Mouse (Mus musculus): ENCODE measurements around the gene Fam49a. TPM values are rescaled to one million over a fixed set of nuclear protein-coding genes. Genes with fewer than 3 reads are reported as not detected.

Fam49a gene
- polyA plus RNA-seq, 1 experiment, result 10.4 TPM

GRCm38 (mm10) chr12:12337378-12337777 is 75.4 kb downstream of the Fam49a start:
- whole genome bisulfite sequencing, result 92% methylated on average over 6 of the region's 6 CpGs
- Histone ChIP-seq H3K4me3 (replicated peaks; ENCODE audit: extremely low read depth, low read depth, low read length) (no peak overlapping the region), H3K4me1 (ENCODE audit: control insufficient read depth, insufficient read depth, low read length) (no peaks in the 10 kb centered on the region; the same call in 1 of the 2 replicates)
- no peak for DNase-seq
- TF ChIP-seq CTCF (IDR thresholded peaks at IDR 0.05; ENCODE audit: insufficient read depth, low read length) (no peak), POLR2A (IDR thresholded peaks at IDR 0.05; ENCODE audit: borderline replicate concordance, extremely low read depth, low read depth, low read length) (no peak)

DNA sequence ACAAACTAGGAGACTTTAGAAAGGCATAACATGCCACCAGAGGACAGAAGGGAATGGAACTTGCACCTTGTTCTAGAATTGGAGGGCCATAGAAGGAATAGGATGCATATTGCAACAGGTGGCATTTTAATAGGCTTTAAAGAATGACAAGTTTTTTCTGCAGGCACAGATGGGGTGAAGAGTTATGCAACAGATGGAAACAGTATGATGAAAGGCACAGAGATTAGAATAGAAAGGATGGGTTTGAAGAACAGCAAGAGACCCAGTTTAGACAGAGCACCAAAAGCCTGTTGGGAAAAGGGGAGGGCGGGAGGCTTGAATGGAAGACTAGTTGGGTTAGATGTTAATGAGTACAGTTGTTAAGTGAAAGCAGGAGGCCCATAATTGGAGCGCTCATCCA is 81.4 kb downstream of the Fam49a start:
- DNase-seq, result no peak
- Histone ChIP-seq H3K4me1 (ENCODE audit: control insufficient read depth, insufficient read depth, low read length) (no peaks in the 10 kb centered on the region), H3K4me3 (replicated peaks; ENCODE audit: extremely low read depth, low read depth, low read length) (no peak overlapping the region)
- WGBS, result 97% methylated on average over 2 of the region's 2 CpGs
- TF ChIP-seq CTCF (IDR thresholded peaks at IDR 0.05; ENCODE audit: insufficient read depth, low read length) (no peak), POLR2A (IDR thresholded peaks at IDR 0.05; ENCODE audit: borderline replicate concordance, extremely low read depth, low read depth, low read length) (no peak)

- WGBS, result 90% methylated on average over 2 of the region's 2 CpGs
- Histone ChIP-seq H3K4me1 (ENCODE audit: control insufficient read depth, insufficient read depth, low read length) (peaks cover 12% of the 10 kb centered on the region; the same call in 1 of the 2 replicates), H3K4me3 (replicated peaks; ENCODE audit: extremely low read depth, low read depth, low read length) (no peak overlapping the region)
- no peak for TF ChIP-seq POLR2A (IDR thresholded peaks at IDR 0.05; ENCODE audit: borderline replicate concordance, extremely low read depth, low read depth, low read length)
- no peak for TF ChIP-seq CTCF (IDR thresholded peaks at IDR 0.05; ENCODE audit: insufficient read depth, low read length)
- DNase-seq, result no peak
These were observed 86.7 kb downstream of the Fam49a start for GRCm38 (mm10) chr12:12348625-12349024.

GRCm38 (mm10) chr12:12349645-12350288 is 87.8 kb downstream of the Fam49a start:
- no peak for DNase-seq
- WGBS, result 66% methylated on average over 6 of the region's 6 CpGs
- no peak overlapping the region for H3K4me3 ChIP-seq (replicated peaks; ENCODE audit: extremely low read depth, low read depth, low read length)
- peaks cover 14% of the 10 kb centered on the region for H3K4me1 ChIP-seq (ENCODE audit: control insufficient read depth, insufficient read depth, low read length)
- TF ChIP-seq CTCF (IDR thresholded peaks at IDR 0.05; ENCODE audit: insufficient read depth, low read length), result peak; percentile 31
- TF ChIP-seq POLR2A (IDR thresholded peaks at IDR 0.05; ENCODE audit: borderline replicate concordance, extremely low read depth, low read depth, low read length), result no peak

DNA sequence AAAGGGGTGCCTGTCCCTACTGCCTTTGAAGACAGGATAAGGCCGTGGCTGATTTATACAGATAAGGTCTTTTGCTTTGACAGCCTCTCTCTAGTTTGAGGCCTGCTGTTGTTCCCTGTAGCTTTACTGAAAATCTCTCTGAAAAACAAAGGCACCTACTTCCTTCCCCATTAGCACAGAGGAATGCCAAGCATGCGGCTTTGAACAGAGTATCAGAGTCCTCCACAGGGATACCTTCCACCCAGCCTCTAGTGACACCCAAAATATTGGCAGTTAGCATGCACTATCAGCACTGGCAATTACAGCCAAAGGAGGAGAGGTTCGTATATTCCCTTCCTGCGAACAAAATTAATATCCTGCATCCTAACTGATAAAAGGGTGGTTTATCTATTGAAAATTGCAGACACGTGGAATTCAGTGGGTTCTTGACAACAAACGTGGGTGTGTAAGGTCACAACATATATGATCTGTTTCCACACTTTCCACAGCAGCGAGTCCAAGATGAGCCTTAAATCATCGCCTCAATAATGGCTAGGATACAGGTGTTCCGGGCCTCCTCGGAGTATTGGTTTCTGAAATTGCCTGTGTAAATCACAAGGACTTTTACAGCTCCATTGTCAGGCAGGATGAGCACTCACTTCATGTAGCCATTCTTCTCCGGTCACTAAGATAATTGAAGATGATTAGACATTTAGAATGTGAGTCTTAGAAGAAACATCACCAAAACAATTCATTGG is 90.0 kb downstream of the Fam49a start:
- H3K4me1 ChIP-seq (ENCODE audit: control insufficient read depth, insufficient read depth, low read length), result peaks cover 14% of the 10 kb centered on the region
- TF ChIP-seq POLR2A (IDR thresholded peaks at IDR 0.05; ENCODE audit: borderline replicate concordance, extremely low read depth, low read depth, low read length) (no peak), CTCF (IDR thresholded peaks at IDR 0.05; ENCODE audit: insufficient read depth, low read length) (no peak)
- no peak for DNase-seq
- no peak overlapping the region for H3K4me3 ChIP-seq (replicated peaks; ENCODE audit: extremely low read depth, low read depth, low read length)
- WGBS, result 59% methylated on average over 11 of the region's 11 CpGs

DNA sequence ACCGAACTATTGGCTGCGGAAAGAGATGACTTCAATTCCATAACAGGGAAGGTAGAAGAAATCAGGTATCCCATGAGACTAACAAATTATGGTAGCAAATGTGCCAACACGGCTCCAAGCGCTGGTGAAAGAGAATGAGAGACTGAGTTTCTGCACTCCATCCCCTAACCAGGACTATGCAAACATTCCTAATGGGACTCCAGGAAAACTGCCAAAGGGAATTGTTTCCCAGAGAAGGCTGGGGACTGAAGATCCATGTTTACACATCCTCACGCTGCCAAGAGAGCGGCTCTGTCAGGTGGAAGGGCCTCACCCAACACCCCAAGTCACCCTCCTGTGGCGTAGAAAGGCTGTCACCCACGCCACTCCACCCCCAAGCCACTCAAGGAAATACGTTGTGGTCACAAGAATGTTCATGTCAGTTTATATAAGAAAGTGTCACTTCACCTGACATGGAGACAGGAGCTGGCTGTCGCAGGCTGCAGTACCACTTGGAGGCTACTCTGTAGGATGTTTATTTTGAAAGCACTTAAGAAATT is 92.2 kb downstream of the Fam49a start:
- 28% methylated on average over 10 of the region's 10 CpGs for WGBS
- peak; percentile 12 for DNase-seq
- TF ChIP-seq CTCF (IDR thresholded peaks at IDR 0.05; ENCODE audit: insufficient read depth, low read length) (no peak), POLR2A (IDR thresholded peaks at IDR 0.05; ENCODE audit: borderline replicate concordance, extremely low read depth, low read depth, low read length) (no peak)
- Histone ChIP-seq H3K4me3 (replicated peaks; ENCODE audit: extremely low read depth, low read depth, low read length) (no peak overlapping the region), H3K4me1 (ENCODE audit: control insufficient read depth, insufficient read depth, low read length) (peaks cover 14% of the 10 kb centered on the region)

DNA sequence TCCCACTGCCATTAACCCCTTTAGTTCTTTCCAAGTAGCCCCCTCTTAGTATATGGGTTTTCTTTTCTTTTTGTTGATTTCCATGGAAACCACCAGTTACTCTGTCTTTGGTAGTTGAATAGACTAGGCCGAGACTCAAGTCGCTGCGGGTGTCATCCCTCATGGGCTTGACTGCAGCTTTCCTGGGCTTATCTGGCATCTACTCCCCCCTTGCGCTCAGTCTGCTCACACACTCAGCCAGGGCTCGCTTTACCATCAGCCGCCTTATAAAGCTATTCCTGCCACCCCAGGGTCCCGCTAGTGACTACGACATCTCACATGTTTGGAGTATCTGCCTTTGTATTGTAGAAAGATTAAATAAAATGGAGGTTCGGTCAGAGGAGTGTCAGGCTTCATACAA is 94.1 kb downstream of the Fam49a start:
- WGBS, result 56% methylated on average over 9 of the region's 9 CpGs
- H3K4me3 ChIP-seq (replicated peaks; ENCODE audit: extremely low read depth, low read depth, low read length), result no peak overlapping the region
- TF ChIP-seq CTCF (IDR thresholded peaks at IDR 0.05; ENCODE audit: insufficient read depth, low read length), result no peak
- no peak for TF ChIP-seq POLR2A (IDR thresholded peaks at IDR 0.05; ENCODE audit: borderline replicate concordance, extremely low read depth, low read depth, low read length)
- DNase-seq, result no peak
- H3K4me1 ChIP-seq (ENCODE audit: control insufficient read depth, insufficient read depth, low read length), result peaks cover 13% of the 10 kb centered on the region

DNA sequence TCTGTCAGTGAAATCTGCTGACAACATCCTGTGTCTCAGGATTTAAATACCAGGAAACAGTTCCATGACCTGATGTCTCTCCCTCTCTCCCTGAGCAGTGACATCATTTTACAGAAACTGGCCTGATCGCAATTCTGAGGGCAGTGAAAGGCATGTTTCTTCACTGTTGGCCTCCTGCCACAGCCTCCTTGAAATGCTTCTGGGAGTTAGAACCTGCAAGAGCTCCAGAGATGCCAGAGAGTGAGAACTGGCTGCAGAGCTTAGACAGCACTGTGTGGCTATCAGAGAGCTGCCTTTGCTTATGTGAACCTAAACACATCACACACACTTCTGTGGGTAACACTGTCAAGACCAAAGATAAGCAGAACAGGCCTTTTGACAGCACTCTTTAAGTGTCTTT is 94.5 kb downstream of the Fam49a start:
- no peak for TF ChIP-seq POLR2A (IDR thresholded peaks at IDR 0.05; ENCODE audit: borderline replicate concordance, extremely low read depth, low read depth, low read length)
- TF ChIP-seq CTCF (IDR thresholded peaks at IDR 0.05; ENCODE audit: insufficient read depth, low read length), result no peak
- peak; percentile 37 for DNase-seq
- 15% methylated on average over 1 of the region's 1 CpGs for WGBS
- Histone ChIP-seq H3K4me3 (replicated peaks; ENCODE audit: extremely low read depth, low read depth, low read length) (no peak overlapping the region), H3K4me1 (ENCODE audit: control insufficient read depth, insufficient read depth, low read length) (peaks cover 9% of the 10 kb centered on the region)

DNA sequence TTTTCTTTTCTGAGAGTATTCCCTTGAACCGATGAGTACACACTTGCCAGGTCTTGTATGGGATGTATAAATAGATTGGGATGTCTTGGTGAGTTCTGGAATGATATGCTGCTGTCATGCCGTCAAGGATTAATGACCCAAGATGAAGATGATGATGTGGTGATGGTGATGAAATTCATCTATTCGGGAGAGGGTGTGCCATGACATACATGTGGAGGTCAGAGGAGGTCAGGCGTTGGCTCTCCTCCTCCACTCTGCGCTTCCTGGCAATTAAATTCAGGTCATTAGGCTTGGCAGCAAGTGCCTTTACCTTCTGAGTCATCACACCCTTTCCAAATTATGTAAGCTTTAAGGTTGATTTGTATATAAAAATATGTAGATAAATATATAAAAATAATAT is 95.0 kb downstream of the Fam49a start:
- DNase-seq, result no peak
- TF ChIP-seq POLR2A (IDR thresholded peaks at IDR 0.05; ENCODE audit: borderline replicate concordance, extremely low read depth, low read depth, low read length), result no peak
- TF ChIP-seq CTCF (IDR thresholded peaks at IDR 0.05; ENCODE audit: insufficient read depth, low read length), result no peak
- Histone ChIP-seq H3K4me3 (replicated peaks; ENCODE audit: extremely low read depth, low read depth, low read length) (no peak overlapping the region), H3K4me1 (ENCODE audit: control insufficient read depth, insufficient read depth, low read length) (peaks cover 4% of the 10 kb centered on the region)
- WGBS, result 54% methylated on average over 5 of the region's 5 CpGs

Data from lung, adult 2 months (tissue).